Mouse (Mus musculus): ENCODE data around the gene Tekt4. TPM values are rescaled to one million over a fixed set of nuclear protein-coding genes. Genes with fewer than 3 reads are reported as not detected.

Gene Tekt4
- polyA plus RNA-seq, 1 experiment = 0.15 TPM

DNA sequence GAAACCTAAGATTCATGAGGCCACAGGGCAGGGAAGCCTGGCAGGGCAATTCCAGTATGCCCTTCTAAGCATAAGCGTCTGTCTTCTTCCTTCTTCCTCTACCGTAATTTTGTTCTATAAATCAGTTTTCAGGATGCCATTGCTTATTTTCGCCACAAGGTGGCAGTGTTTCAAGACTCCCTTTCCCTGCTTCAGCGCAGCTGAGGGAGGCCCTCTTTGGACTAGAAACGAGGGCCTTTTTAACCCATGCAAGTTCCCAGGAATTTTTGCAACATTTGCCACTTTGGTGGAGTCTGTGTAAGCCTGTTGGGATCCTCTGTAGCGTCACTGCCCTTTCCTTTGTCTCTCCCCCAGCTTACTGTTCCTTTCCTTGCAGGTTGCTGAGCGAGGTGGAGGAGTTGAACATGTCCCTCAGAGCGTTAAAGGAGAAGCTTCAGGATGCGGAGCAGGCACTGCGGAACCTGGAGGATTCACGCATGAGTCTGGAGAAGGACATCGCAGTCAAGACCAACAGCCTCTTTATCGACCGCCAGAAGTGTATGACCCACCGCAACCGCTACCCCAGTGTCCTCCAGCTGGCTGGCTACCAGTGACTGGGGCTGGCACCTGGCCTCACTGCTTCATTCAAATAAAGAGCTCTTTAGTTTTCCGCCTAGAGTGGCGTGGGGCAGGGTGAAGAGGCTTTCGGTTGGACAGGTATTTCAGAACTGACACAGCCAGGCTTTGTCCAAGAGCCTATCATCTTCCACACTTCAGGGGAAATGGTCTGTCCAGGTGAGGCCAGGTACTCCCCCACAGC, 21.7 kb downstream of the Tekt4 start:
- no peak for DNase-seq (ENCODE audit: low spot score)

DNA sequence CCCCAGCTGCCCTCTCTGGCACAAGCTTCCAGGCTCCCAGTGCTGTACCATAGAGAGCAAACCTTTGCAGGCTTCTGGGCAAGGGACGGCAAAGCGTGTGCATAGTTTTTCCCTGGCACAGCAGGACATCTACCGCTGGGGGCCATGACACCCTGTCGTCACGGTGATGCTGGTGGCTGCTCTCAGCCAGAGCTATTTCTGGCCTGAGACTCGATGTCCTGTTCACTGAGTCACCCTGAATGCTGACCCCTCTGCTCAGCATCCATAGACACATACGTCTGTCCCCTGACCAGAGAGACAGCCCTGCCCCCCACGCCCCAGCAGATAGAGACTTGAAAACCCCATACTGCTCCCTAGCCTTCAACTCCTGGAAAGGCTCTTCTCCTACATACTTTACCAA, 25.7 kb downstream of the Tekt4 start:
- DNase-seq (ENCODE audit: low spot score) = no peak

DNA sequence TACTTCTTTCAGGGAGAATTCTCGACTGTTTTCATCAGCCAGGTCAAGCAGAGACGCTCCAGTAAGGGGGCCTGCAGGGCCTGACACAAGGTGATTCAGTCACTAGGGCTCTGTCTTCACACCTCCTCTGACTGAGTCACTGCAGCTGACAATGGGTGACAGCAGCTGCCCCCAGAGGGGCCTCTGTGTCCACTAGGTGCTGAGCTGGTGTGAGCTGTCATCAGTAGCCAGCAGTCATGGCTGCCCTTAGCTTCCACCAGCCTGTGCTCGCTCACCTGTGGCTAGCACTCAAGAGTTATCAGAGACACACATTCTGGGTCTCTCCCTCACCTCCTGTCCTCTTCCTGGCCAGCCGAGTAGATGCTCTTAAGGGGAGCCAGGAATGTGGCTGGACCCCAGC, 26.4 kb downstream of the Tekt4 start:
- DNase-seq (ENCODE audit: low spot score) = no peak

DNA sequence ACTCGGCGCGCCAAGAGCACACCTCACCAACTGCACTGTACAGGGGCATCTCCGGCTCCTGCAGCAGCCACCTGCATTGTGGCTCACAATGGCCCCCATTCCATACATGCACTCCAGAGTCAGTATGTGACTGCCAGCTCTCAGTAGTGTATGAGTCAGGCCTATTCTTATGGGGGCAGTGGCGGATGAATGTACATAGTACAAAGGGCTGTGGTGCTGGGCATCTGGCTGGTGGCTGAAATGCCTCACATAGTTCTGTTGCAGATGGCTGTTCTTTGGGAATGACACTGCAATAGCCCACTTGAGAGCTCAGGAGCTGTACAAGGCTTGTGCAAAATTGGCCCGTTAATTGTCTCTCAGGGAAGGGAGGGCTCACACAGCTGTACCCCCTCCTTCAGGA, 27.7 kb downstream of the Tekt4 start:
- no peak for DNase-seq (ENCODE audit: low spot score)

DNA sequence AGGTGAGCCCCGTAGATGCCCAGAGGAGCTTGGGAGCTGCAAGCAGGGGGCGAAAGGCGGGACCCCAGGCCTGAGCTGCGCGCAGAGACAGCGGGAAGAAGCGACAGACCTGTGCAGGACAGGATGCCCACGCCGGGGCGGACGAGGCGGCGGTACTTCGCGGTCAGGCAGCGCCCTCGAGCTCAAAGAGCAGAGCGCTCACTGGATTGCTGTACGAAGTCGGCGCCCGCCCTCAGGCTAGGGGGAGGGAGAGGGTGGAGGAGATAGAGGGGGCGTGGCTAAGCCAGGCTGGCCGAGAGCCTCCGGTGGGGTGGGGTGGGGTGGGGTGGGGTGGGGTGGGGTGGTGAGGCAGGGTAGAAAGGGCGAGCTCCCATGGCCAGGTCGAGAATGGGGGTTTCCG, 42.6 kb downstream of the Tekt4 start, which contains the start of gene Sstr5:
Sstr5 (minus strand) TSS at position 276 of the 400 bp plus-strand sequence.
- no peak for DNase-seq (ENCODE audit: low spot score)

DNA sequence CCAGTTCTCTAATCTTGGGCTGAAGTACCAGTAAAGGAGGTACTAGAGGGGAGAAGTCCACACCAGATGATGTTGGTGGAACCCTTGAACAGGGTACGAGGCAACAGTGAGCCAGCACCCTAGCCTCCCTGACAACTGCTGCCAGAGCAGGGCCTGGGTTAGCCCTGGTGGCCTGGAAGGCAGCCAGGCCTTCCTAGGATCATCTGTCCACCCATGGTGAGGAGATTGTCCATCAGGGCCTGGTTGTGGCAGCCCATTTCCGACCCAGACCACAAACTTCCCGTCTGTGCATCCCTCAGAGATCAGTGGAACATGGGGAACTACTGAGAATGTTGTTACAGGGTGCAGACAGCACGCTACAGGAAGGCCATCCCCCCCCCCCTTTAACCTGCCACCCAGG, 48.2 kb downstream of the Tekt4 start:
- no peak for DNase-seq (ENCODE audit: low spot score)

- DNase-seq (ENCODE audit: low spot score) = peak; percentile 51
Observed at GRCm38 (mm10) chr17:25507799-25508198, 53.4 kb downstream of the Tekt4 start.

DNA sequence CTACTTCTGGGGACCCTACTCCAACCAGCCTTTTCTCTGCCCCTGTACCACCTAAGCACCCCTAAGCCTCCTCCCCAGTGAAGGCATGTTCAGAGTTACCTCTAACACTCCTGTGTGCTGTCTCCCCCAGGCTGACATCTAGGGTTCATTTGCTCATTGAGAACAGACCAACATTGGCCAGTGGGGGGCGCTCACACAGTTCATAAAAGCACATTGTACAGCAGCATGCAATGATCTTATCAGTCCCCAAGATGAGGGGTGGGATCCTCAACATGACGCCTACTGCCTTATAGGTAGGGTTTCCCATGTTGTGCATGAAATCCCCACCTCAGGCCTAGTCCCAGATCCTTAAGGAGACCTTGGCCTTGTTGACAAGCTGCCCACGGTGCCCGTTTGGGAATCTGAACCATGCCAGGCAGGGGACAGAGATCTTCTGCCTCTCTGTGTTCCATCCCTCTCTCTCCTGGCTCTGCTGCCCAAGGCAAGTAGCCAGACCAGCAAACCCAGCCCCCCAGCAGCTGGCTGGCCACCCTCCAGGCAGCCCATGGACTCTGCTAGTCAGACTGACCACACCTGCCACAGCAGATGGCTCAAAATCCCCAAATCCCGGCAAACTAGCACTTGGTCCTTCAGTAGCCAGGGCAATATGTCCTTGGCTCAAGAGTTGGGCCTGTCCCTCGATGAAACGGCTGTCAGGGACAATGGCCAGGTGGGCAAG, 54.6 kb downstream of the Tekt4 start:
- DNase-seq (ENCODE audit: low spot score) = no peak

GRCm38 (mm10) chr17:25510074-25510830, 55.8 kb downstream of the Tekt4 start:
- DNase-seq (ENCODE audit: low spot score) = no peak

GRCm38 (mm10) chr17:25511876-25512275, 57.5 kb downstream of the Tekt4 start:
- DNase-seq (ENCODE audit: low spot score) = no peak

- no peak for DNase-seq (ENCODE audit: low spot score)
Observed at GRCm38 (mm10) chr17:25514055-25514454, 59.6 kb downstream of the Tekt4 start.

DNA sequence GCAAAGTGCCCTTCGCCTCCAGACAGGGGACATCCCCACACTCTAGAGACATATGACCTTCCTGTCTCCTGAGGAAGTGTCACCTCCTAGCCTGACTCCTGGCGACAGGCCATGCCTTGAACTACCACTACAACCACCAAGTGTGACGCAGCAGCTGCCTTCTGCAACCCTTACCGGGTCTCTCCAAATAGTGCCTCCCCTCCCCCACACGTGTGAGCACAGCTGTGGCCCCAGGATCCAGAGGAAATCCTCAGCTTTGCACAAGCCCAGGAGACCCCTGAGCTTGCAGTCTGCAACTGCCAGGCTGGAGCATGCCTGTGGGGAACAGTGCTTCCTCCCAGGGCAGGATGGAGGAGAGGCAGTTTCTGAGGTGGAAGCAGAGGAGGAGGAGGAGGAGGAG, 61.9 kb downstream of the Tekt4 start:
- no peak for DNase-seq (ENCODE audit: low spot score)

- DNase-seq (ENCODE audit: low spot score) = no peak
Observed at GRCm38 (mm10) chr17:25518144-25518543, 63.7 kb downstream of the Tekt4 start.

DNA sequence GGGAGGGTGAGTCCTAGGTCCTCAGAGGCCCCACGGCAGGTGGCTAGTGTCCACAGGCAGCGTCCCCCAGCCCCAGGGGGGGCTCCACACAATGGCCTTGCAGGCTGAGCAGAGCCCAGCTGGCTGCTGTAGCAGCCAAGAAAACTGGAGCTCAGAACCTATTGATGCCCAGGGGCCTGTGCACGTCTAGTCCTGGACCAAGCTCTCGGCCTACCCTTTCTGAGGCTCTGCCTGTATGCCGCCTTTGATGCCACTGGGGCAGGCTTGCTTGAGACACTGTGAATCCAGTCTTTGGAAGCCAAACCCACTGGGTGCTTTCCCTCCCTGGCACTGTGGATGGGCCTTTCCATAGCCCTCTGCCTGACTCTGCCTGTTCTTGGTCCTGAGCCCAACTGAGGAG, 65.1 kb downstream of the Tekt4 start:
- DNase-seq (ENCODE audit: low spot score) = no peak

- no peak for DNase-seq (ENCODE audit: low spot score)
Observed at GRCm38 (mm10) chr17:25520492-25520891, 66.1 kb downstream of the Tekt4 start.

DNA sequence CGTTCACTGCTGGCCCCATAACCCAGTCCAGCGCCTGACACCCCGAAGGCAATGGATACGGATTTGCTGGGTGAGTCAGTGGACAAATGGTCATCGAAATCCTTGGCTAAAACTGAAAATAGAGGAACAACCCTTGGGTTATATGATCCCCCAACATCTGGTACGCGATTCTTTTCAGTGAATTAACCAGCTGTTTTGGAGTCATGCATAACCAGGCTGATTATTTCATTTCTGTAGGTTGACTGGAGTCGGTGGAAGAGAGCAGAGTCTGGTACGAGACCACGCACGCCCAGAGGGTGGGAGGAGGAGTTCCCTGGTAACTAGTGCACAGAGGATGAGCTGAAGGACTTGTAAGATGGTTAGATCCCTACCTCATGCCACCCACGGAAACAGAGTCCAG, 67.7 kb downstream of the Tekt4 start:
- no peak for DNase-seq (ENCODE audit: low spot score)

Other genes with a start within 250 kb of the Tekt4 start
- 43.2 and 48.8 TPM in 2 replicates for gene Gnptg, start 214.5 kb upstream of the Tekt4 start, polyA plus RNA-seq (2012; rRNA removed)
- 28.2 and 35.6 TPM in 2 replicates for gene Tsr3, start 214.4 kb upstream of the Tekt4 start, polyA plus RNA-seq (2012; rRNA removed)
- 8.7 and 11.1 TPM in 2 replicates for gene Baiap3, start 198.3 kb upstream of the Tekt4 start, polyA plus RNA-seq (2012; rRNA removed)
- gene Ube2i, start 180.0 kb upstream of the Tekt4 start, polyA plus RNA-seq (2012; rRNA removed) = 322 and 393 TPM in 2 replicates
- 0.28 and 0.40 TPM in 2 replicates for gene Prss34, start 156.2 kb upstream of the Tekt4 start, polyA plus RNA-seq (2012; rRNA removed)
- not detected in 2 replicates for gene Prss28, start 146.0 kb upstream of the Tekt4 start, polyA plus RNA-seq (2012; rRNA removed)
- gene Prss29, start 136.0 kb upstream of the Tekt4 start, polyA plus RNA-seq (2012; rRNA removed) = not detected in 2 replicates
- gene Tpsab1, start 109.1 kb upstream of the Tekt4 start, polyA plus RNA-seq (2012; rRNA removed) = 0.28 and 0.37 TPM in 2 replicates
- gene Tpsb2, start 88.3 kb upstream of the Tekt4 start, polyA plus RNA-seq (2012; rRNA removed) = 7.2 and 9.2 TPM in 2 replicates
- gene Tpsg1, start 85.3 kb upstream of the Tekt4 start, polyA plus RNA-seq (2012; rRNA removed) = 0.22 and 0.40 TPM in 2 replicates
- 28.6 and 59.3 TPM in 2 replicates for gene Cacna1h, start 20.8 kb upstream of the Tekt4 start, polyA plus RNA-seq (2012; rRNA removed)
- 0.06 TPM in 1 of 2 replicates, not detected in the other for gene Sstr5, start 42.7 kb downstream of the Tekt4 start, polyA plus RNA-seq (2012; rRNA removed)
- gene Sox8, start 116.1 kb downstream of the Tekt4 start, polyA plus RNA-seq (2012; rRNA removed) = 1.2 and 1.5 TPM in 2 replicates
- gene Lmf1, start 124.5 kb downstream of the Tekt4 start, polyA plus RNA-seq (2012; rRNA removed) = 12.5 and 16.6 TPM in 2 replicates